Mouse (Mus musculus) heart, postnatal 0 days (tissue): ENCODE measurements around the gene Gse1.

ENCODE experiments used
- CTCF ChIP-seq: IDR thresholded peaks from 2 replicates; pipeline ENCODE4 v1.5.1; 2016; ENCODE audit warnings: antibody characterized with exemption, control low read depth, low read depth
- EP300 ChIP-seq: IDR thresholded peaks from 2 replicates; pipeline ENCODE4 v1.6.1; 2016; ENCODE audit warnings: antibody characterized with exemption, low read depth

GRCm38 (mm10) chr8:120288122-120288908 is 60.1 kb downstream of the Gse1 start:
- TF ChIP-seq CTCF: peak; percentile 72
- no peak for TF ChIP-seq EP300
